ENCODE assay signal across 8 mouse cellular contexts in genomic region chr15:99326959-99327358, GRCm38 (mm10). TPM values are rescaled to one million over a fixed set of nuclear protein-coding genes. Genes with fewer than 3 reads are reported as not detected.
DNase-seq lines count a peak whose midpoint lies in the region; ATAC-seq and TF ChIP-seq lines count a peak whose summit lies in the region.

No protein-coding gene starts in this region.

- no peak for TF ChIP-seq POLR2A in kidney, adult 2 months (IDR thresholded peaks at IDR 0.05; ENCODE audit: low read depth, low read length)

- no peak for ATAC-seq in G1E (ENCODE audit: extremely low read depth, insufficient number of reproducible peaks, low FRiP score, poor library complexity, severe bottlenecking)
- ATAC-seq in common myeloid progenitor, adult 5-6 weeks (replicated peaks; ENCODE audit: low read depth, poor library complexity, severe bottlenecking) = peak; percentile 51
- ATAC-seq in hindbrain, embryonic 13.5 days (ENCODE audit: low FRiP score) = no peak

- H3K9me3 ChIP-seq in G1E (replicated peaks) = no peaks in the 10 kb centered on the region
- H3K9me3 ChIP-seq in hindbrain, embryonic 13.5 days = no peaks in the 10 kb centered on the region

- intact Hi-C loops in left cerebral cortex, postnatal 25 days (cut with DNase I) = no loop called here

- H3K27ac ChIP-seq in kidney, adult 2 months (ENCODE audit: insufficient read depth, low read depth, low read length) = peak overlapping the region; percentile 58
- no peak overlapping the region for H3K27ac ChIP-seq in hindbrain, embryonic 13.5 days

- no peaks in the 10 kb centered on the region for H3K27me3 ChIP-seq in kidney, adult 2 months (replicated peaks; ENCODE audit: control insufficient read depth, insufficient read depth, low read length)
- peaks cover 47% of the 10 kb centered on the region for H3K27me3 ChIP-seq in G1E (ENCODE audit: insufficient read depth, low read length)
- H3K27me3 ChIP-seq in hindbrain, embryonic 13.5 days = no peaks in the 10 kb centered on the region

- WGBS in kidney, adult 2 months = 83% methylated on average over 1 of the region's 1 CpGs
- WGBS in hindbrain, embryonic 13.5 days = 83% methylated on average over 1 of the region's 1 CpGs

- H3K4me1 ChIP-seq in kidney, adult 2 months (ENCODE audit: control insufficient read depth, insufficient read depth, low read length) = peaks cover 16% of the 10 kb centered on the region
- H3K4me1 ChIP-seq in G1E (ENCODE audit: insufficient read depth, low read depth, low read length) = peaks cover 9% of the 10 kb centered on the region
- H3K4me1 ChIP-seq in hindbrain, embryonic 13.5 days (replicated peaks) = peaks cover 7% of the 10 kb centered on the region; the same call in 1 of the 2 replicates

- no peak overlapping the region for H3K4me2 ChIP-seq in hindbrain, embryonic 13.5 days

- no peaks in the 10 kb centered on the region for H3K36me3 ChIP-seq in kidney, adult 2 months (ENCODE audit: control insufficient read depth, insufficient read depth, low read length)
- no peaks in the 10 kb centered on the region for H3K36me3 ChIP-seq in G1E (replicated peaks)
- peaks cover 65% of the 10 kb centered on the region for H3K36me3 ChIP-seq in hindbrain, embryonic 13.5 days

- peak; percentile 49 for TF ChIP-seq CTCF in kidney, adult 2 months (conservative IDR thresholded peaks at IDR 0.05; ENCODE audit: insufficient read depth, insufficient read length, low read depth, low read length)
- TF ChIP-seq CTCF in G1E (IDR thresholded peaks at IDR 0.05; ENCODE audit: low read depth, low read length) = peak; percentile 59

- DNase-seq in kidney, adult 2 months = peak; percentile 57
- no peak for DNase-seq in kidney, adult 11 months
- DNase-seq in G1E (ENCODE audit: low spot score) = no peak
- peak; percentile 57 for DNase-seq in lung, postnatal 10 days
- DNase-seq in right cerebral cortex, postnatal 14 days = no peak
- no peak for DNase-seq in left cerebral cortex, postnatal 25 days (ENCODE audit: low spot score in 2 of 2)

- H3K4me3 ChIP-seq in kidney, adult 2 months (ENCODE audit: insufficient read depth, low read depth, low read length) = no peak overlapping the region
- H3K4me3 ChIP-seq in G1E (ENCODE audit: low read depth, low read length) = no peak overlapping the region
- H3K4me3 ChIP-seq in hindbrain, embryonic 13.5 days = no peak overlapping the region

- H3K9ac ChIP-seq in hindbrain, embryonic 13.5 days = no peak overlapping the region

RNA-seq across cellular contexts. Expression of gene Fam186b, which starts 31.3 kb away (rescaled TPM):
- 0.13 and 0.24 TPM in 2 replicates for polyA plus RNA-seq in kidney, adult 2 months (2012; rRNA removed)
- total RNA-seq in G1E (2014; fragmentation: Nextera tagmentation) = not detected in 2 replicates
- total RNA-seq in G1E (2017) = 0.12 TPM in 1 of 2 replicates, not detected in the other
- not detected in 2 replicates for polyA plus RNA-seq in G1E (2012)
- not detected in 2 replicates for total RNA-seq in common myeloid progenitor, adult 5-6 weeks (2017)
- total RNA-seq in left cerebral cortex, postnatal 25 days (2021) = 1 to 10 TPM; 1.6 to 1.9 TPM
- polyA plus RNA-seq in hindbrain, embryonic 13.5 days (2015; fragmentation: Nextera tagmentation; extraction: Ambion mirVana) = 0.47 and 0.69 TPM in 2 replicates

RNA-seq across cellular contexts. Expression of gene Prpf40b, which starts 32.1 kb away (rescaled TPM):
- 48.0 and 59.4 TPM in 2 replicates for polyA plus RNA-seq in kidney, adult 2 months (2012; rRNA removed)
- total RNA-seq in G1E (2014; fragmentation: Nextera tagmentation) (39.1 and 39.5 TPM in 2 replicates), G1E (2017) (10.1 and 13.1 TPM in 2 replicates)
- polyA plus RNA-seq in G1E (2012) = 47.2 and 53.8 TPM in 2 replicates
- total RNA-seq in common myeloid progenitor, adult 5-6 weeks (2017) = 4.3 and 13.7 TPM in 2 replicates
- total RNA-seq in left cerebral cortex, postnatal 25 days (2021) = 10 to 100 TPM; 87.0 to 95.3 TPM
- polyA plus RNA-seq in hindbrain, embryonic 13.5 days (2015; fragmentation: Nextera tagmentation; extraction: Ambion mirVana) = 116 and 124 TPM in 2 replicates

RNA-seq across cellular contexts. Expression of gene Fmnl3, which starts 43.3 kb away (rescaled TPM):
- polyA plus RNA-seq in kidney, adult 2 months (2012; rRNA removed) = 26.8 and 26.9 TPM in 2 replicates
- total RNA-seq in G1E (2014; fragmentation: Nextera tagmentation) = 4.8 TPM in 1 of 2 replicates, not detected in the other
- total RNA-seq in G1E (2017) = 0.11 and 0.46 TPM in 2 replicates
- polyA plus RNA-seq in G1E (2012) = 0.07 and 0.08 TPM in 2 replicates
- 9.2 and 9.6 TPM in 2 replicates for total RNA-seq in common myeloid progenitor, adult 5-6 weeks (2017)
- total RNA-seq in left cerebral cortex, postnatal 25 days (2021) = 10 to 100 TPM in 1 of 2 experiments, 1 to 10 TPM in 1; 9.5 to 10.7 TPM
- polyA plus RNA-seq in hindbrain, embryonic 13.5 days (2015; fragmentation: Nextera tagmentation; extraction: Ambion mirVana) = 8.2 and 8.8 TPM in 2 replicates

Comparison
In these comparisons a context has a peak if more than half of its experiments do, and no peak if none do; other contexts are left out.
1. DNase-seq: peak in kidney, adult 2 months (single experiment) and lung, postnatal 10 days (single experiment); none in kidney, adult 11 months (single experiment), G1E (single experiment), right cerebral cortex, postnatal 14 days (single experiment) and left cerebral cortex, postnatal 25 days (0 of 2).